Mouse (Mus musculus): Measurements from ENCODE around the gene Antxr2. TPM values are rescaled to one million over a fixed set of nuclear protein-coding genes. Genes with fewer than 3 reads are reported as not detected.

Antxr2 gene
- polyA plus RNA-seq, 1 experiment from 2014 or later, result 11.5 TPM

- Histone ChIP-seq H3K27me3 (no peaks in the 10 kb centered on the region), H3K9ac (no peak overlapping the region), H3K4me1 (no peaks in the 10 kb centered on the region; the same call in 1 of the 2 replicates), H3K9me3 (replicated peaks) (no peaks in the 10 kb centered on the region), H3K27ac (no peak overlapping the region), H3K4me2 (replicated peaks) (no peak overlapping the region), H3K36me3 (no peaks in the 10 kb centered on the region), H3K4me3 (no peak overlapping the region)
- ATAC-seq (ENCODE audit: low FRiP score), result no peak
- WGBS, result 88% methylated on average over 4 of the region's 4 CpGs
These were observed 9.3 kb downstream of the Antxr2 start for GRCm38 (mm10) chr5:98021518-98021917.

GRCm38 (mm10) chr5:98020658-98021057 is 10.2 kb downstream of the Antxr2 start:
- no peak overlapping the region for H3K4me3 ChIP-seq
- no peaks in the 10 kb centered on the region for H3K9me3 ChIP-seq (replicated peaks)
- H3K27me3 ChIP-seq, result no peaks in the 10 kb centered on the region
- no peaks in the 10 kb centered on the region; the same call in 1 of the 2 replicates for H3K4me1 ChIP-seq
- H3K9ac ChIP-seq, result no peak overlapping the region
- no peak overlapping the region for H3K4me2 ChIP-seq (replicated peaks)
- H3K36me3 ChIP-seq, result no peaks in the 10 kb centered on the region
- no peak overlapping the region for H3K27ac ChIP-seq
- ATAC-seq (ENCODE audit: low FRiP score), result no peak

- H3K4me2 ChIP-seq (replicated peaks), result no peak overlapping the region
- H3K4me3 ChIP-seq, result no peak overlapping the region
- H3K36me3 ChIP-seq, result no peaks in the 10 kb centered on the region
- no peaks in the 10 kb centered on the region; the same call in 1 of the 2 replicates for H3K4me1 ChIP-seq
- H3K9ac ChIP-seq, result no peak overlapping the region
- no peak overlapping the region for H3K27ac ChIP-seq
- WGBS, result 54% methylated on average over 1 of the region's 1 CpGs
- no peaks in the 10 kb centered on the region for H3K9me3 ChIP-seq (replicated peaks)
- ATAC-seq (ENCODE audit: low FRiP score), result no peak
- no peaks in the 10 kb centered on the region for H3K27me3 ChIP-seq
These were observed 11.4 kb downstream of the Antxr2 start for GRCm38 (mm10) chr5:98019396-98019795.

DNA sequence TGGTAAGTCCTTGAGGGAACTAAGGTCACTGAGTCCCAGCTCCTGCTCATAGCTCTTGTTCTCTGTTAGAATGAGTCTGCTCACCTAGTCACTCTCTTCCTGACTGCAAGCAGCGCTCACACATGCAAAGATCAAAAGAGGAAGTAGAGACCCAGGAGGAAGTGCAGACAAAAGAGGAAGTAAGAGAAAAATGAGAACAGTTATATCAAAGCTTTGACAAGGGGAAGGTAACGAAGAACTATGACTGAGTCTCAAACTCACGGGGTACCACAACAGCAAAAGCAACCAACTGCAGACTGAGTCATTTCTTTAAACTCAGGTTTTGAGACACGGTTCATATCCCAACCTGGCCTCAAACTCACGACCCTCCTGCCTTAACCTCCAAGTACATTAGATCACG is 12.7 kb downstream of the Antxr2 start:
- Histone ChIP-seq H3K9ac (no peak overlapping the region), H3K9me3 (replicated peaks) (no peaks in the 10 kb centered on the region), H3K4me3 (no peak overlapping the region), H3K27me3 (no peaks in the 10 kb centered on the region), H3K4me2 (replicated peaks) (no peak overlapping the region), H3K4me1 (no peaks in the 10 kb centered on the region; the same call in 1 of the 2 replicates), H3K36me3 (no peaks in the 10 kb centered on the region), H3K27ac (no peak overlapping the region)
- ATAC-seq (ENCODE audit: low FRiP score), result no peak
- 90% methylated on average over 6 of the region's 6 CpGs for WGBS

DNA sequence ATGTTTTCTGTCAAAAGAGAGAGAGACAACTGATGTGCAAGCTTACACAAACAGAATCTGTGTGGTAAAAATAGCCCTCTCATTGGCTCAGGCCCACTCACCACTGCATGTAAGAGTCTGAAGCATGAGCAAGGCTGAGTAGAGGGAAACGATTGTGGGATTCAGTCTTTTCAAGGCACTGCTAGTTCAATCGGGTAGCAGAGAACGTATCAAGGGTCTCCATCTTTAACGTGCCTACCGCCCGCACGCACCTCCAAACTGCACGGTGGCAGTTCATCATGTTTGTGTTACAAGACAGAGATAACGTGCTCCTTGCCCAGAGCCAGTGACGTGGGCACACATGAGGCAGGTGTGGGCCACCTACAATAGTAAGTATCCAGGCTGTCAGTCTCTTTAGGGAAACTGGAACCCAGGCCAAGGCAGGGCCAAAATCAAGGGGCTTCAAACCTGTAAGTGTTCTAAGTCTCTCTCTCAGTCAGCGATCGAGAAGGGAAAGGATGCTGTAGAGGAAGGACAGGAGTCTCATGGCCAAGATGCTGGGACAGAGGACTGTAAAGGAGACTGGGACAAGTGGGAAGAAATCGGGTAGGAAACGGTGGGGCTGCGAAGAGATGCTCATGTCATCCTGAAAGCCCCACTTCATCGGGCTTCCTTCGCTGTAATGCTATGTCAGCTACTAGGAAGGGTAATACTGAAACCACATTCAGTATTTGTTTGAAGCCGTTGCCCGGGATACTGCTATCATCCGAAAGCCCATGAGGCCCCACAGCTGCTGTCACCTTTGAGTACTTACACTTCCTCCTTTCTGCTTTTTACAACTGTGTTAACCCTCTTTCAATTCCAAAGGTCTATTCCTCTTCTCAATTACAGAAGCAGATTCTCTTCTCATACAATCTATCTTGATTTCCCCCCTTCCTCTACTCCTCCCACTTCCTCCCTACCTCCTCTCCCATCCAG is 14.3 kb downstream of the Antxr2 start:
- Histone ChIP-seq H3K36me3 (no peaks in the 10 kb centered on the region), H3K4me1 (no peaks in the 10 kb centered on the region; the same call in 1 of the 2 replicates), H3K27ac (no peak overlapping the region), H3K9me3 (replicated peaks) (no peaks in the 10 kb centered on the region), H3K27me3 (no peaks in the 10 kb centered on the region), H3K4me2 (replicated peaks) (no peak overlapping the region), H3K4me3 (no peak overlapping the region), H3K9ac (no peak overlapping the region)
- ATAC-seq (ENCODE audit: low FRiP score), result no peak
- WGBS, result 86% methylated on average over 20 of the region's 20 CpGs

DNA sequence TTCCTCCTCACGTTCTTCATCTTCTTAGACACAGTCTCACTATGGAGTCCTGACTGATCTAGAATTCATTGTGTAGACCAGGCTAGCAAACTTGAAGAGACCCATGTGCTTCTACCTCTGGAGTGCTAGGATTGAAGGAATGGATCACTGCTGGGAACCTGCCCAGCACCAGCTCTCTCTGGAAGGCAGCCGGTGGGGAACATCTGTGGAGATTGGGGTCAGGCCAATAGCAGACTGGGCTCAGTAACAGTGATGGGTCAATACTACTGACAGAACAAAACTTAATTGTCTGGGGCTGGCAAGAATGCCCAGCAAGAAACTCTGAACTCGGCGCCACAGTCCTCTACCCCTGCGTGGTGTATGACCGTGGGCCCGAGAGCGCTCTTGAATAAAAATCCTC is 25.1 kb downstream of the Antxr2 start:
- no peak overlapping the region for H3K4me3 ChIP-seq
- no peak overlapping the region for H3K9ac ChIP-seq
- 95% methylated on average over 8 of the region's 8 CpGs for WGBS
- no peak for ATAC-seq (ENCODE audit: low FRiP score)
- H3K9me3 ChIP-seq (replicated peaks), result no peaks in the 10 kb centered on the region
- no peak overlapping the region for H3K27ac ChIP-seq
- no peaks in the 10 kb centered on the region for H3K27me3 ChIP-seq
- no peaks in the 10 kb centered on the region for H3K4me1 ChIP-seq
- no peaks in the 10 kb centered on the region for H3K36me3 ChIP-seq
- H3K4me2 ChIP-seq (replicated peaks), result no peak overlapping the region

- Histone ChIP-seq H3K27me3 (no peaks in the 10 kb centered on the region), H3K4me3 (no peak overlapping the region), H3K27ac (no peak overlapping the region), H3K9me3 (replicated peaks) (no peaks in the 10 kb centered on the region), H3K36me3 (no peaks in the 10 kb centered on the region), H3K4me1 (no peaks in the 10 kb centered on the region), H3K4me2 (replicated peaks) (no peak overlapping the region), H3K9ac (no peak overlapping the region)
- ATAC-seq (ENCODE audit: low FRiP score), result no peak
- WGBS, result 89% methylated on average over 2 of the region's 2 CpGs
These were observed 31.5 kb downstream of the Antxr2 start for GRCm38 (mm10) chr5:97999261-97999824.

GRCm38 (mm10) chr5:97996500-97997176 is 34.2 kb downstream of the Antxr2 start:
- WGBS, result 81% methylated on average over 6 of the region's 6 CpGs
- ATAC-seq (ENCODE audit: low FRiP score), result no peak

GRCm38 (mm10) chr5:97995881-97996280 is 35.0 kb downstream of the Antxr2 start:
- H3K4me1 ChIP-seq, result no peaks in the 10 kb centered on the region
- 84% methylated on average over 4 of the region's 4 CpGs for WGBS
- ATAC-seq (ENCODE audit: low FRiP score), result no peak

More at GRCm38 (mm10) chr5:97996500-97997176, 34.2 kb downstream of the Antxr2 start:
- Histone ChIP-seq H3K27ac (no peak overlapping the region), H3K4me2 (replicated peaks) (no peak overlapping the region), H3K4me3 (no peak overlapping the region), H3K9me3 (replicated peaks) (no peaks in the 10 kb centered on the region), H3K4me1 (no peaks in the 10 kb centered on the region), H3K36me3 (no peaks in the 10 kb centered on the region), H3K27me3 (no peaks in the 10 kb centered on the region), H3K9ac (no peak overlapping the region)

GRCm38 (mm10) chr5:97986656-97987294 is 44.1 kb downstream of the Antxr2 start:
- Histone ChIP-seq H3K4me1 (no peaks in the 10 kb centered on the region), H3K36me3 (no peaks in the 10 kb centered on the region), H3K4me3 (no peak overlapping the region), H3K4me2 (replicated peaks) (no peak overlapping the region), H3K27ac (no peak overlapping the region), H3K9ac (no peak overlapping the region), H3K27me3 (no peaks in the 10 kb centered on the region), H3K9me3 (replicated peaks) (no peaks in the 10 kb centered on the region)
- WGBS, result 91% methylated on average over 4 of the region's 4 CpGs
- no peak for ATAC-seq (ENCODE audit: low FRiP score)

More at GRCm38 (mm10) chr5:97995881-97996280, 35.0 kb downstream of the Antxr2 start:
- Histone ChIP-seq H3K27me3 (no peaks in the 10 kb centered on the region), H3K4me3 (no peak overlapping the region), H3K27ac (no peak overlapping the region), H3K4me2 (replicated peaks) (no peak overlapping the region), H3K9ac (no peak overlapping the region), H3K36me3 (no peaks in the 10 kb centered on the region), H3K9me3 (replicated peaks) (no peaks in the 10 kb centered on the region)

GRCm38 (mm10) chr5:97983375-97983774 is 47.5 kb downstream of the Antxr2 start:
- Histone ChIP-seq H3K27me3 (no peaks in the 10 kb centered on the region), H3K27ac (no peak overlapping the region), H3K9me3 (replicated peaks) (no peaks in the 10 kb centered on the region), H3K4me1 (peaks cover 5% of the 10 kb centered on the region; the same call in 1 of the 2 replicates), H3K36me3 (no peaks in the 10 kb centered on the region), H3K9ac (no peak overlapping the region), H3K4me3 (no peak overlapping the region), H3K4me2 (replicated peaks) (no peak overlapping the region)
- 97% methylated on average over 9 of the region's 9 CpGs for WGBS
- no peak for ATAC-seq (ENCODE audit: low FRiP score)

DNA sequence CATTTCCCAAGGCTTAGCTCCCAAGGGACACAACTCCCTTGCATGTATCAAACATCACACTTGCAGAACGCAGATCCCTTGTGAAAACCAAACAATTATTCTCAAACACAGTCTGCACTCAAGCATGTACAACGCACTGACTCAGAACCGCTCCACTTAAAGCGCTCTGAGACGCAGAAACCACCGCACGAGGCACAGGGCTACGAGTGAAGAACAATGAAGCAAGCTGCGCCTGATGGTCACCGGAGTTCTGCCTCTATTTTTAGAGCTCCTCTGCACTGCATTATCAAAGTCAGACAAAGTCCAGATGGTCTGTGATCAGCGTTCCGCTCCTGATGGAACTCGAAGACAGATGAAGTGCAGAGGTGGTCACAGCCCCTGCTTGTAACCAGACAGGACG is 50.4 kb downstream of the Antxr2 start:
- no peaks in the 10 kb centered on the region for H3K27me3 ChIP-seq
- no peaks in the 10 kb centered on the region for H3K9me3 ChIP-seq (replicated peaks)
- H3K36me3 ChIP-seq, result no peaks in the 10 kb centered on the region
- 0 out of 2 replicates have a peak overlapping the region, but pooled peaks have one; percentile 4 for H3K4me3 ChIP-seq
- H3K9ac ChIP-seq, result no peak overlapping the region
- ATAC-seq (ENCODE audit: low FRiP score), result peak; percentile 66
- no peak overlapping the region for H3K27ac ChIP-seq
- peak overlapping the region; percentile 40 for H3K4me2 ChIP-seq (replicated peaks)
- peaks cover 5% of the 10 kb centered on the region; the same call in 1 of the 2 replicates for H3K4me1 ChIP-seq
- 40% methylated on average over 14 of the region's 14 CpGs for WGBS
